Mouse (Mus musculus) heart, embryonic 13.5 days (tissue): ENCODE data around the gene Nrde2. TPM values are rescaled to one million over a fixed set of nuclear protein-coding genes. Genes with fewer than 3 reads are reported as not detected.

Experiments
- ATAC-seq: fragments of 200-750 bp; cut with Nextera tagmentation; 2 replicates; pipeline ENCODE4 v1.8.0; 2017; ENCODE audit warnings: moderate TSS enrichment; ENCODE audit not compliant: insufficient number of reproducible peaks, low FRiP score, low TSS enrichment; ENCODE audit errors: extremely low read depth
- H3K27ac ChIP-seq: fragments of 300-500 bp; sonication (generic); replicated peaks from 2 replicates; pipeline ENCODE4 v1.5.1; 2015; ENCODE audit warnings: moderate library complexity, mild to moderate bottlenecking, inconsistent platforms
- H3K27me3 ChIP-seq: fragments of 300-500 bp; sonication (generic); replicated peaks from 2 replicates; pipeline ENCODE4 v1.6.1; 2015; ENCODE audit warnings: mild to moderate bottlenecking, inconsistent platforms
- H3K36me3 ChIP-seq: fragments of 300-500 bp; sonication (generic); 2 replicates; pipeline ENCODE4 v1.6.1; 2015; ENCODE audit warnings: mild to moderate bottlenecking, inconsistent platforms
- H3K4me1 ChIP-seq: fragments of 300-500 bp; sonication (generic); 2 replicates; pipeline ENCODE4 v1.6.1; 2015; ENCODE audit warnings: inconsistent platforms
- H3K4me2 ChIP-seq: fragments of 300-500 bp; sonication (generic); 2 replicates; pipeline ENCODE4 v1.6.1; 2015; ENCODE audit warnings: inconsistent platforms, mild to moderate bottlenecking, moderate library complexity
- H3K4me3 ChIP-seq: fragments of 300-500 bp; sonication (generic); 2 replicates; pipeline ENCODE4 v1.5.1; 2015; ENCODE audit warnings: moderate library complexity, mild to moderate bottlenecking, inconsistent platforms
- H3K9ac ChIP-seq: fragments of 300-500 bp; sonication (generic); 2 replicates; pipeline ENCODE4 v1.6.1; 2015; ENCODE audit warnings: inconsistent platforms, mild to moderate bottlenecking, moderate library complexity
- H3K9me3 ChIP-seq: fragments of 300-500 bp; sonication (generic); 2 replicates; pipeline ENCODE4 v1.6.1; 2016; ENCODE audit warnings: inconsistent platforms
- WGBS: fragments of 180-500 bp; shearing (Covaris S2); methylation state at CpG from one replicate; pipeline ENCODE4 v1.1.7; 2015; ENCODE audit warnings: mixed read lengths; 5-methylcytosine and 5-hydroxymethylcytosine counted together
- polyA plus RNA-seq: library from polyadenylated mRNA; unstranded; fragments of >200 nt; fragmentation: Nextera tagmentation; extraction: Ambion mirVana; gene quantifications from 2 replicates; pipeline ENCODE4 v1.2.1, GENCODE M21; 2015

The Nrde2 gene
- polyA plus RNA-seq, 1 experiment from 2014 or later, result 8.9 TPM

DNA sequence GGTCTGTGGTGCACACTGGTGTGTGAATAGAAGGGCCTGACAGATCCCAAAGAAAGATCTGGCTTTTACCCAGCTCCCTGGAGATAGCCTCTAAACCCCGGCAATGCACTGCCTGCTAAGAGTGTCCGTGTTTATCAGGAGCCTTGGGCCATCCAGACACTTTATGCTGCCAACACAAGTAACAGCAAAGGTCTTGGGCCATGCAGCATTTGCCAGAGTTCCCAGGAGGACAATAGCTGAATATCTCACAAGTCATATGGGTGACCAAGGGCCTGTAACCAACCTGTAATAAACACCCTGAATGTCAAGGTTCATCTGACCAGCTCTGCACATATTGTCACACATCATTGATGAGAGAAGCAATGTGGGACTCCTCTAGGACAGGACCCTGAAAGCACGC is 71.4 kb downstream of the Nrde2 start:
- no peak overlapping the region for H3K9ac ChIP-seq
- H3K9me3 ChIP-seq, result no peaks in the 10 kb centered on the region
- 0 out of 2 replicates have a peak, but pooled peaks cover 4% of the 10 kb centered on the region for H3K27me3 ChIP-seq
- H3K4me1 ChIP-seq, result peaks cover 17% of the 10 kb centered on the region
- no peaks in the 10 kb centered on the region for H3K36me3 ChIP-seq
- no peak overlapping the region for H3K4me3 ChIP-seq
- 70% methylated on average over 3 of the region's 3 CpGs for WGBS
- no peak overlapping the region for H3K4me2 ChIP-seq
- H3K27ac ChIP-seq, result no peak overlapping the region
- ATAC-seq, result no peak

DNA sequence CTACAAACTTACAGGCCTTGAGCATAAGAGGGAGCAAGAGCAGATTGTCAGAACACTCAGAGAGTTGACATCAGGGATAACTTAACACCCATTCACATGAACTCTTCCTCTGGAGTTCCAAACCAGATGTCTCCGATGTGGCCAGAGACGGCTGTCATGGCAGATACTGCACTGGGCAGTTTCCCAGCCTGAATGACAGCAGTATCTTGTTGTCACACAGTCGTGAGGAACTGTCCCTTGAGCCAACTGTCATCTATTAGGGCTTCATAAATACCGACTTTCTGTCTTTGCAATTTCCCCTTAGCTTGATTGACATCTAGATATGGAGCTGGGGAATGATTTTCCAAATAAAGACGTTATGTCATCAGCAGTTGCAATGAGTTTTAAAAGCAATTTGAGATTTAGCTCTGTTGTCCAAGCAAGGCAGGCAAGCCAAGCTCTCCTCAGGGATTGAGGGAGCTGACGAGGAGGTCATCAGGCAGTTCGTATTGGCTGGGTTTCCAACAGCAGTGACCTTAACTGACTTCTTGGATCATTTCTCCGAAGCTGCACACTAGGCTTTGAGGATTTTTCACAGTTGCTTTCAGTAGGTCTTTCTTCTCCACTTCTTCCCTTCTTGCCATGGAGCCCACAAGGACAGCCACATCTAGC is 79.7 kb downstream of the Nrde2 start:
- Histone ChIP-seq H3K4me1 (peaks cover 12% of the 10 kb centered on the region), H3K36me3 (no peaks in the 10 kb centered on the region), H3K9ac (no peak overlapping the region), H3K9me3 (no peaks in the 10 kb centered on the region), H3K4me3 (no peak overlapping the region), H3K27me3 (no peaks in the 10 kb centered on the region), H3K27ac (no peak overlapping the region), H3K4me2 (no peak overlapping the region)
- ATAC-seq, result no peak
- WGBS, result 54% methylated on average over 8 of the region's 8 CpGs

DNA sequence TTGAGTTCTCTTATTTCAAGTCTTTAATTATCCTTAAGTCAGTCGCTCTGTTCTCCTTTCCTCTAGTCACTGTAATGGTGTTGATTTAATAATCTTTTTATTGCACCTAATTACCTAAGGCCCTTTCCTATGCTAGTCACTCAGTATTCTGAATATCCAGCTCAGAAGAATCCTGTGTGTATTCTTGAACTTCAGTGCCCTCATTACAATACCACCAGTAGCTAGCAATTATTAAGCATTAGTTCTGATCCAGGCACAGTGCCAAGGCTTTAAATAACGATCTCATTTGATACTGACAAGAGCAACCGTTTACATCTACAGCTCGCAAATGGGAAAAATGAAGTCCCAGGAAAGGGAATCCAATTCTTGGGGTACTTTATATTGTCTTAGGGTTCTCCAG is 83.7 kb downstream of the Nrde2 start:
- H3K9me3 ChIP-seq, result no peaks in the 10 kb centered on the region
- H3K27ac ChIP-seq, result no peak overlapping the region
- H3K4me2 ChIP-seq, result no peak overlapping the region
- H3K36me3 ChIP-seq, result no peaks in the 10 kb centered on the region
- 65% methylated on average over 4 of the region's 4 CpGs for WGBS
- no peak overlapping the region for H3K4me3 ChIP-seq
- no peak for ATAC-seq
- no peak overlapping the region for H3K9ac ChIP-seq
- H3K27me3 ChIP-seq, result no peaks in the 10 kb centered on the region
- H3K4me1 ChIP-seq, result peaks cover 7% of the 10 kb centered on the region

Other genes with a start within 250 kb of the Nrde2 start
- 0.23 and 0.43 TPM in 2 replicates for gene Kcnk13, start 195.2 kb downstream of the Nrde2 start, polyA plus RNA-seq
- 196 and 207 TPM in 2 replicates for gene Psmc1, start 49.5 kb downstream of the Nrde2 start, polyA plus RNA-seq
- 821 and 849 TPM in 2 replicates for gene Calm1, start 39.8 kb upstream of the Nrde2 start, polyA plus RNA-seq